Mouse (Mus musculus) left cerebral cortex, adult 8-10 months (tissue): Measurements from ENCODE around the gene Snx7. TPM values are rescaled to one million over a fixed set of nuclear protein-coding genes. Genes with fewer than 3 reads are reported as not detected.
A peak's percentile ranks its signal among the peaks of the same experiment; 100 is the strongest.

Experiments
- DNase-seq, 2 experiments: peaks; one replicate each; pipeline ENCODE4 v3.0.0; 2022; ENCODE audit warnings: low spot score in 2 of 2
- microRNA-seq, 2 experiments: library from miRNA; unstranded; fragments of <30 nt; microRNA quantifications; one replicate each; pipeline ENCODE4 v1.2.0; 2022
- total RNA-seq, 4 experiments: library from RNA; stranded (reverse); gene quantifications; 2 replicates each; pipeline ENCODE4 v1.2.4; 2022

Snx7 gene
- total RNA-seq, 4 experiments from 2014 or later, result 20.5 to 23.0 (median 21.5) TPM

GRCm38 (mm10) chr3:117817635-117818034 is 51.1 kb downstream of the Snx7 start:
- no peak for DNase-seq

GRCm38 (mm10) chr3:117814218-117814617 is 54.5 kb downstream of the Snx7 start:
- no peak for DNase-seq

GRCm38 (mm10) chr3:117812135-117812534 is 56.6 kb downstream of the Snx7 start:
- no peak for DNase-seq

GRCm38 (mm10) chr3:117805782-117806181 is 63.0 kb downstream of the Snx7 start:
- DNase-seq, result no peak

- DNase-seq, result no peak
Observed at GRCm38 (mm10) chr3:117794501-117794900, 74.2 kb downstream of the Snx7 start.

- no peak for DNase-seq
Observed at GRCm38 (mm10) chr3:117791951-117792350, 76.8 kb downstream of the Snx7 start.

GRCm38 (mm10) chr3:117791273-117791672 is 77.5 kb downstream of the Snx7 start:
- DNase-seq, result no peak

- peak in 1 of 2 experiments; percentile 39 for DNase-seq
Observed at GRCm38 (mm10) chr3:117788800-117789693, 79.7 kb downstream of the Snx7 start.

GRCm38 (mm10) chr3:117787247-117787646 is 81.5 kb downstream of the Snx7 start:
- DNase-seq, result no peak

GRCm38 (mm10) chr3:117752151-117752757 is 116.5 kb downstream of the Snx7 start:
- DNase-seq, result no peak

GRCm38 (mm10) chr3:117751665-117752064 is 117.1 kb downstream of the Snx7 start:
- peak in 1 of 2 experiments; percentile 7 for DNase-seq

- no peak for DNase-seq
Observed at GRCm38 (mm10) chr3:117749256-117749655, 119.5 kb downstream of the Snx7 start.

- DNase-seq, result no peak
Observed at GRCm38 (mm10) chr3:117739760-117740159, 129.0 kb downstream of the Snx7 start.

GRCm38 (mm10) chr3:117732661-117733060 is 136.1 kb downstream of the Snx7 start:
- no peak for DNase-seq

Small RNAs within 50 kb of the gene (microRNA-seq; reads per million reads assigned to microRNA genes)
- gene Gm24811, result 0 reads per million in 2 experiments
